Mouse (Mus musculus): ENCODE data around the gene Pnkd.

- TF ChIP-seq POLR2A (IDR thresholded peaks at IDR 0.05; ENCODE audit: borderline replicate concordance, low read depth, low read length) (0 out of 2 replicates have a peak, but pooled peaks have one; percentile 27), CTCF (IDR thresholded peaks at IDR 0.05; ENCODE audit: low read depth, low read length) (no peak)
These were observed 19.0 kb downstream of the Pnkd start for GRCm38 (mm10) chr1:74303509-74304338.

Data from bone marrow macrophage, adult 2 months (primary cell).